Mouse (Mus musculus): ENCODE data around the gene Il1b. TPM values are rescaled to one million over a fixed set of nuclear protein-coding genes. Genes with fewer than 3 reads are reported as not detected.

Gene Il1b
- total and polyA plus RNA-seq, 2 experiments from 2014 or later, result 0.21 TPM; not detected in 1

GRCm38 (mm10) chr2:129373307-129373706 lies 2.4 kb upstream of the Il1b start:
- Histone ChIP-seq H3K27me3 (ENCODE audit: insufficient read depth, low read length) (no peaks in the 10 kb centered on the region), H3K36me3 (ENCODE audit: insufficient read depth, low read length) (no peaks in the 10 kb centered on the region), H3K27ac (no peak overlapping the region), H3K9ac (replicated peaks; ENCODE audit: low read length) (no peak overlapping the region), H3K4me2 (ENCODE audit: low read depth, low read length) (no peak overlapping the region), H3K4me1 (ENCODE audit: insufficient read depth, low read length) (no peaks in the 10 kb centered on the region), H3K4me3 (ENCODE audit: low read length) (no peak overlapping the region), H3K9me3 (ENCODE audit: low read length) (no peaks in the 10 kb centered on the region)
- DNase-seq (ENCODE audit: low spot score) (no peak), ATAC-seq (no peak)
- no peak for TF ChIP-seq CTCF (IDR thresholded peaks at IDR 0.05; ENCODE audit: low read depth)
- 89% methylated on average over 4 of the region's 4 CpGs for WGBS

GRCm38 (mm10) chr2:129369615-129370014 lies 1.3 kb downstream of the Il1b start:
- no peak overlapping the region for H3K9ac ChIP-seq (replicated peaks; ENCODE audit: low read length)
- no peak overlapping the region for H3K4me2 ChIP-seq (ENCODE audit: low read depth, low read length)
- H3K4me1 ChIP-seq (ENCODE audit: insufficient read depth, low read length), result no peaks in the 10 kb centered on the region
- no peaks in the 10 kb centered on the region for H3K27me3 ChIP-seq (ENCODE audit: insufficient read depth, low read length)
- no peak for DNase-seq (ENCODE audit: low spot score)
- no peak for ATAC-seq
- WGBS, result 81% methylated on average over 3 of the region's 3 CpGs
- TF ChIP-seq CTCF (IDR thresholded peaks at IDR 0.05; ENCODE audit: low read depth), result no peak
- no peaks in the 10 kb centered on the region for H3K9me3 ChIP-seq (ENCODE audit: low read length)
- H3K27ac ChIP-seq, result no peak overlapping the region
- no peaks in the 10 kb centered on the region for H3K36me3 ChIP-seq (ENCODE audit: insufficient read depth, low read length)
- no peak overlapping the region for H3K4me3 ChIP-seq (ENCODE audit: low read length)

GRCm38 (mm10) chr2:129368795-129369194 lies 2.1 kb downstream of the Il1b start:
- ATAC-seq, result no peak
- 84% methylated on average over 5 of the region's 5 CpGs for WGBS
- no peak overlapping the region for H3K4me3 ChIP-seq (ENCODE audit: low read length)

GRCm38 (mm10) chr2:129368106-129368505 lies 2.8 kb downstream of the Il1b start:
- Histone ChIP-seq H3K9me3 (ENCODE audit: low read length) (no peaks in the 10 kb centered on the region), H3K27ac (no peak overlapping the region), H3K4me2 (ENCODE audit: low read depth, low read length) (no peak overlapping the region), H3K27me3 (ENCODE audit: insufficient read depth, low read length) (no peaks in the 10 kb centered on the region), H3K4me3 (ENCODE audit: low read length) (no peak overlapping the region), H3K4me1 (ENCODE audit: insufficient read depth, low read length) (no peaks in the 10 kb centered on the region), H3K9ac (replicated peaks; ENCODE audit: low read length) (no peak overlapping the region), H3K36me3 (ENCODE audit: insufficient read depth, low read length) (no peaks in the 10 kb centered on the region)
- whole genome bisulfite sequencing, result 83% methylated on average over 2 of the region's 2 CpGs
- DNase-seq (ENCODE audit: low spot score), result no peak
- ATAC-seq, result no peak
- TF ChIP-seq CTCF (IDR thresholded peaks at IDR 0.05; ENCODE audit: low read depth), result no peak

More at GRCm38 (mm10) chr2:129368795-129369194, 2.1 kb downstream of the Il1b start:
- Histone ChIP-seq H3K36me3 (ENCODE audit: insufficient read depth, low read length) (no peaks in the 10 kb centered on the region), H3K27me3 (ENCODE audit: insufficient read depth, low read length) (no peaks in the 10 kb centered on the region), H3K9ac (replicated peaks; ENCODE audit: low read length) (no peak overlapping the region), H3K4me1 (ENCODE audit: insufficient read depth, low read length) (no peaks in the 10 kb centered on the region), H3K27ac (no peak overlapping the region), H3K4me2 (ENCODE audit: low read depth, low read length) (no peak overlapping the region), H3K9me3 (ENCODE audit: low read length) (no peaks in the 10 kb centered on the region)
- no peak for DNase-seq (ENCODE audit: low spot score)
- TF ChIP-seq CTCF (IDR thresholded peaks at IDR 0.05; ENCODE audit: low read depth), result no peak

GRCm38 (mm10) chr2:129367246-129367645 lies 3.7 kb downstream of the Il1b start:
- no peak for DNase-seq (ENCODE audit: low spot score)
- Histone ChIP-seq H3K9me3 (ENCODE audit: low read length) (no peaks in the 10 kb centered on the region), H3K4me3 (ENCODE audit: low read length) (no peak overlapping the region), H3K27ac (no peak overlapping the region), H3K4me1 (ENCODE audit: insufficient read depth, low read length) (no peaks in the 10 kb centered on the region), H3K9ac (replicated peaks; ENCODE audit: low read length) (no peak overlapping the region), H3K36me3 (ENCODE audit: insufficient read depth, low read length) (no peaks in the 10 kb centered on the region), H3K4me2 (ENCODE audit: low read depth, low read length) (no peak overlapping the region), H3K27me3 (ENCODE audit: insufficient read depth, low read length) (no peaks in the 10 kb centered on the region)
- WGBS, result 78% methylated on average over 5 of the region's 5 CpGs
- no peak for ATAC-seq
- no peak for TF ChIP-seq CTCF (IDR thresholded peaks at IDR 0.05; ENCODE audit: low read depth)

- no peak for DNase-seq (ENCODE audit: low spot score)
- Histone ChIP-seq H3K27ac (no peak overlapping the region), H3K36me3 (ENCODE audit: insufficient read depth, low read length) (no peaks in the 10 kb centered on the region), H3K9ac (replicated peaks; ENCODE audit: low read length) (no peak overlapping the region), H3K4me3 (ENCODE audit: low read length) (no peak overlapping the region), H3K4me2 (ENCODE audit: low read depth, low read length) (no peak overlapping the region), H3K27me3 (ENCODE audit: insufficient read depth, low read length) (no peaks in the 10 kb centered on the region), H3K9me3 (ENCODE audit: low read length) (no peaks in the 10 kb centered on the region), H3K4me1 (ENCODE audit: insufficient read depth, low read length) (no peaks in the 10 kb centered on the region)
- no peak for TF ChIP-seq CTCF (IDR thresholded peaks at IDR 0.05; ENCODE audit: low read depth)
- ATAC-seq, result no peak
- 83% methylated on average over 3 of the region's 3 CpGs for WGBS
Observed at GRCm38 (mm10) chr2:129360975-129361560, 9.9 kb downstream of the Il1b start.

GRCm38 (mm10) chr2:129360197-129360596 lies 10.7 kb downstream of the Il1b start:
- no peaks in the 10 kb centered on the region for H3K9me3 ChIP-seq (ENCODE audit: low read length)
- TF ChIP-seq CTCF (IDR thresholded peaks at IDR 0.05; ENCODE audit: low read depth), result no peak

More at GRCm38 (mm10) chr2:129360197-129360596, 10.7 kb downstream of the Il1b start:
- Histone ChIP-seq H3K4me2 (ENCODE audit: low read depth, low read length) (no peak overlapping the region), H3K36me3 (ENCODE audit: insufficient read depth, low read length) (no peaks in the 10 kb centered on the region), H3K27ac (no peak overlapping the region), H3K4me3 (ENCODE audit: low read length) (no peak overlapping the region), H3K27me3 (ENCODE audit: insufficient read depth, low read length) (no peaks in the 10 kb centered on the region), H3K4me1 (ENCODE audit: insufficient read depth, low read length) (no peaks in the 10 kb centered on the region), H3K9ac (replicated peaks; ENCODE audit: low read length) (no peak overlapping the region)
- DNase-seq (ENCODE audit: low spot score), result no peak
- WGBS, result 88% methylated on average over 10 of the region's 10 CpGs
- no peak for ATAC-seq
